ENCODE assay signal across 27 mouse cellular contexts in the genomic region with DNA sequence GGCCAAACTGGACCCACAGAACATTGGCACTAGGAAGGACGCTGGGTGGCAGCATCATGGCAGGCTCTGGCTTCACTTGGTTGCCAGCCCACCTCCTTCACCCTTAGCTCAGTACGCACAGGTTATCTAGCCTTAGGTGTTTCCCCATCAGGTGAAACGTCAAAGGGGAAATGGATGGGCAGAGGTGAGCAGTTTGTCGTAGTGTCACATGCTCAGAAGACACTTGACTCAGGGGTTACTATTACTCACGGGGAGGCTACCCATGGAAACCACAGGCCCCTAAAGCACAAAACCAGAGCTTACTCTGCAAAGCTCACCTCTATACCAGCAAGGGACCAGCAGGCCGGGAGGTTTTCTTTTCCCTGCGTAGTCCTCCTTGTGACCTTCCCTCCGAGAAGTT. TPM values are rescaled to one million over a fixed set of nuclear protein-coding genes. Genes with fewer than 3 reads are reported as not detected.
"Had no signal": no experiment of that assay in that cellular context is flagged by ENCODE, and none has a peak within 500 bp of the region (broad histone marks: within the 10 kb centered on the region; RNA-seq: fewer than 3 reads in every experiment).

No protein-coding gene starts in this region.

- H3K36me3 ChIP-seq: heart, embryonic 12.5 days; hindbrain, embryonic 10.5 days; hindbrain, embryonic 12.5 days; kidney, embryonic 15.5 days; limb, embryonic 13.5 days; limb, embryonic 15.5 days; liver, embryonic 12.5 days had no signal

- H3K27ac ChIP-seq: gastrocnemius, adult 2 months; heart, adult 2 months; hindbrain, embryonic 10.5 days; hindbrain, embryonic 12.5 days; hindbrain, embryonic 14.5 days; kidney, postnatal 0 days; limb, embryonic 13.5 days; limb, embryonic 15.5 days; liver, embryonic 12.5 days; liver, embryonic 14.5 days had no signal

- ATAC-seq: hindbrain, embryonic 16.5 days; intestine, embryonic 16.5 days; liver, embryonic 12.5 days had no signal

- H3K9ac ChIP-seq: heart, embryonic 12.5 days; hindbrain, embryonic 12.5 days; hindbrain, embryonic 14.5 days; kidney, embryonic 15.5 days; limb, embryonic 13.5 days; limb, embryonic 15.5 days; liver, embryonic 12.5 days; liver, embryonic 14.5 days had no signal

- H3K4me2 ChIP-seq: heart, embryonic 12.5 days; hindbrain, embryonic 12.5 days; hindbrain, embryonic 14.5 days; kidney, embryonic 15.5 days; limb, embryonic 13.5 days; limb, embryonic 15.5 days; liver, embryonic 12.5 days had no signal

- H3K4me3 ChIP-seq: gastrocnemius, adult 2 months; heart, adult 2 months; heart, embryonic 12.5 days; hindbrain, embryonic 10.5 days; hindbrain, embryonic 12.5 days; kidney, embryonic 15.5 days; limb, embryonic 13.5 days; limb, embryonic 15.5 days; liver, embryonic 12.5 days had no signal

- H3K9me3 ChIP-seq: heart, embryonic 12.5 days; hindbrain, embryonic 10.5 days; hindbrain, embryonic 12.5 days; kidney, embryonic 15.5 days; limb, embryonic 13.5 days; limb, embryonic 15.5 days; liver, embryonic 12.5 days had no signal

- H3K27me3 ChIP-seq: heart, embryonic 12.5 days; hindbrain, embryonic 12.5 days; kidney, embryonic 15.5 days; limb, embryonic 13.5 days; limb, embryonic 15.5 days; liver, embryonic 12.5 days had no signal

- DNase-seq: gastrocnemius, adult 2 months; gastrocnemius, postnatal 10 days; gastrocnemius, postnatal 25 days; heart, adult 2 months; heart, postnatal 10 days; heart, postnatal 4 days; kidney, adult 11 months; kidney, adult 2 months; kidney, adult 9 months; kidney, postnatal 14 days; kidney, postnatal 36 days; layer of hippocampus, adult 9-11 months; layer of hippocampus, postnatal 36 days; left cerebral cortex, postnatal 4 days had no signal

RNA-seq across cellular contexts. Expression of a gene that starts 59.8 kb away (rescaled TPM):
- total RNA-seq: granulocyte monocyte progenitor cell, adult 5-6 weeks had no signal
